ENCODE assay signal across 26 mouse cellular contexts in genomic region chr9:35483949-35484348, GRCm38 (mm10). TPM values are rescaled to one million over a fixed set of nuclear protein-coding genes. Genes with fewer than 3 reads are reported as not detected.
DNase-seq lines count a peak whose midpoint lies in the region; ATAC-seq and TF ChIP-seq lines count a peak whose summit lies in the region.
"Had no signal": no experiment of that assay in that cellular context is flagged by ENCODE, and none has a peak within 500 bp of the region (broad histone marks: within the 10 kb centered on the region; RNA-seq: fewer than 3 reads in every experiment).

No protein-coding gene starts in this region.

- H3K4me2 ChIP-seq in CH12.LX (ENCODE audit: insufficient read depth, low read depth, poor library complexity, severe bottlenecking): peak overlapping the region; percentile 47; the same call in 1 of the 2 replicates
- H3K4me2 ChIP-seq: embryonic facial prominence, embryonic 12.5 days; forebrain, embryonic 13.5 days; forebrain, embryonic 15.5 days had no signal

- H3K27me3 ChIP-seq in spleen, adult 2 months (ENCODE audit: control insufficient read depth, insufficient read depth, low read length): no peaks in the 10 kb centered on the region
- no peaks in the 10 kb centered on the region for H3K27me3 ChIP-seq in CH12.LX (replicated peaks)
- H3K27me3 ChIP-seq in splenic B cell, adult 2 months (ENCODE audit: control insufficient read depth, insufficient read depth, low read length, poor library complexity, severe bottlenecking): no peaks in the 10 kb centered on the region
- H3K27me3 ChIP-seq: embryonic facial prominence, embryonic 12.5 days; forebrain, embryonic 13.5 days; forebrain, embryonic 15.5 days; Patski had no signal

- TF ChIP-seq RAD21 in CH12.LX (IDR thresholded peaks at IDR 0.05; ENCODE audit: low read depth, low read length): no peak

- H3K36me3 ChIP-seq in spleen, adult 2 months (ENCODE audit: control insufficient read depth, insufficient read depth, low read length): peaks cover 1% of the 10 kb centered on the region; the same call in 1 of the 2 replicates
- H3K36me3 ChIP-seq in CH12.LX (replicated peaks in 1 of 2; ENCODE audit: control insufficient read depth in 1 of 2, insufficient read depth in 1 of 2, low read length in 1 of 2): peaks cover 0 to 15% of the 10 kb centered on the region in 2 experiments
- H3K36me3 ChIP-seq in splenic B cell, adult 2 months (ENCODE audit: control insufficient read depth, insufficient read depth, low read length, poor library complexity, severe bottlenecking): no peaks in the 10 kb centered on the region
- H3K36me3 ChIP-seq: G1E had no signal

- TF ChIP-seq POLR2A in spleen, adult 2 months (IDR thresholded peaks at IDR 0.05; ENCODE audit: low read depth, low read length): no peak
- TF ChIP-seq POLR2A in CH12.LX (IDR thresholded peaks at IDR 0.05; ENCODE audit: low read depth, low read length): no peak

- peak overlapping the region; percentile 45; the same call in 1 of the 2 replicates for H3K27ac ChIP-seq in spleen, adult 2 months (ENCODE audit: insufficient read depth, low read length)
- no peak overlapping the region for H3K27ac ChIP-seq in CH12.LX (ENCODE audit: insufficient read depth, low read depth)
- H3K27ac ChIP-seq: embryonic facial prominence, embryonic 10.5 days; embryonic facial prominence, embryonic 12.5 days; forebrain, embryonic 13.5 days; forebrain, embryonic 15.5 days had no signal

- H3K9ac ChIP-seq in CH12.LX (ENCODE audit: insufficient read depth, low read depth): no peak overlapping the region
- H3K9ac ChIP-seq: embryonic facial prominence, embryonic 12.5 days; forebrain, embryonic 13.5 days; forebrain, embryonic 15.5 days had no signal

- peak; percentile 97 for TF ChIP-seq EP300 in CH12.LX (IDR thresholded peaks at IDR 0.05; ENCODE audit: low read length)

- dilution Hi-C loops in CH12.LX (cut with MboI; ENCODE audit: extremely low pct_ligation_motif_present, extremely low pct_unique_long_range_greater_than_20kb, low sequenced_read_pairs): no loop called here

- no peak for TF ChIP-seq CTCF in spleen, adult 2 months (IDR thresholded peaks at IDR 0.05; ENCODE audit: extremely low read depth, insufficient read depth, insufficient read length, insufficient replicate concordance)
- no peak for TF ChIP-seq CTCF in CH12.LX (conservative IDR thresholded peaks at IDR 0.05 in 1 of 2, IDR thresholded peaks at IDR 0.05 in 1 of 2; ENCODE audit: low read depth in 2 of 2, low read length in 2 of 2)

- H3K4me1 ChIP-seq in spleen, adult 2 months (ENCODE audit: control insufficient read depth, insufficient read depth, insufficient read length): peaks cover 2% of the 10 kb centered on the region
- H3K4me1 ChIP-seq in CH12.LX (ENCODE audit: control insufficient read depth in 1 of 2, insufficient read depth in 2 of 2): peaks cover 12 to 33% of the 10 kb centered on the region in 2 experiments
- H3K4me1 ChIP-seq: embryonic facial prominence, embryonic 10.5 days; embryonic facial prominence, embryonic 12.5 days had no signal

- no peak overlapping the region for H3K4me3 ChIP-seq in spleen, adult 2 months (ENCODE audit: extremely low read depth, insufficient read depth, insufficient read length)
- H3K4me3 ChIP-seq in CH12.LX (replicated peaks in 1 of 3; ENCODE audit: low read depth in 2 of 3, low read length in 2 of 3, poor library complexity in 1 of 3): no peak overlapping the region
- H3K4me3 ChIP-seq: embryonic facial prominence, embryonic 10.5 days; embryonic facial prominence, embryonic 12.5 days; forebrain, embryonic 13.5 days; forebrain, embryonic 15.5 days had no signal

- DNase-seq in spleen, adult 2 months (ENCODE audit: low read depth in 1 of 2, low spot score in 2 of 2): peak in 1 of 2 experiments; percentile 53
- no peak for DNase-seq in spleen, adult 12 weeks (ENCODE audit: low spot score)
- DNase-seq in B cell, adult 2 months: peak; percentile 13 to 40
- DNase-seq in CH12.LX (ENCODE audit: extremely low read depth): peak; percentile 83
- peak; percentile 80 for DNase-seq in splenic B cell, adult 2 months (ENCODE audit: low read depth, low spot score)
- no peak for DNase-seq in frontal cortex, adult 2 months (ENCODE audit: extremely low spot score in 1 of 2, low spot score in 1 of 2)
- DNase-seq: adrenal gland, adult 8-10 months; adrenal gland, postnatal 14 days; adrenal gland, postnatal 36 days; cerebellum, adult 11-12 months; cerebellum, adult 2 months; cerebellum, adult 9-10 months; cerebellum, postnatal 10 days; cerebellum, postnatal 25 days had no signal

- H3K79me2 ChIP-seq in CH12.LX (replicated peaks; ENCODE audit: control insufficient read depth, extremely low read depth, insufficient read depth, poor library complexity, severe bottlenecking): no peaks in the 10 kb centered on the region

- 31% methylated on average over 3 of the region's 3 CpGs for WGBS in spleen, adult 2 months

- in situ Hi-C loops in CH12.LX (cut with MboI; ENCODE audit: low pct_ligation_motif_present, low pct_unique_long_range_greater_than_20kb, low sequenced_read_pairs): no loop called here

- no peaks in the 10 kb centered on the region for H3K9me3 ChIP-seq in CH12.LX (replicated peaks; ENCODE audit: low read length)
- H3K9me3 ChIP-seq: embryonic facial prominence, embryonic 10.5 days; embryonic facial prominence, embryonic 12.5 days; forebrain, embryonic 13.5 days; forebrain, embryonic 15.5 days; G1E had no signal

- no peak for ATAC-seq in CD4-positive, CD25-positive, alpha-beta regulatory T cell, adult 4 months
- ATAC-seq: activated CD4-positive, CD25-positive, alpha-beta regulatory T cell, adult 4 months; forebrain, embryonic 13.5 days; forebrain, embryonic 15.5 days; Patski had no signal

TF ChIP-seq in CH12.LX, 34 proteins besides CTCF, POLR2A, EP300 and RAD21 (continues in another document):
- TF ChIP-seq MYC (IDR thresholded peaks at IDR 0.05; ENCODE audit: low read depth, low read length): peak; percentile 41; the same call in 1 of the 2 replicates
- TF ChIP-seq TCF12 (IDR thresholded peaks at IDR 0.05; ENCODE audit: low read depth, low read length): peak; percentile 65; the same call in 1 of the 2 replicates
- no peak for TF ChIP-seq ZC3H11A (IDR thresholded peaks at IDR 0.05; ENCODE audit: low read depth, low read length)
- TF ChIP-seq ZKSCAN1 (IDR thresholded peaks at IDR 0.05; ENCODE audit: borderline replicate concordance, low read depth, low read length): no peak
- TF ChIP-seq USF1 (IDR thresholded peaks at IDR 0.05; ENCODE audit: low read depth, low read length): no peak
- peak; percentile 31; the same call in 1 of the 2 replicates for TF ChIP-seq SIN3A (IDR thresholded peaks at IDR 0.05; ENCODE audit: low read length)
- TF ChIP-seq TBP (conservative IDR thresholded peaks at IDR 0.05; ENCODE audit: low read depth, low read length): no peak
- no peak for TF ChIP-seq PAX5 (IDR thresholded peaks at IDR 0.05; ENCODE audit: low read length)
- peak; percentile 43; the same call in 1 of the 2 replicates for TF ChIP-seq BHLHE40 (IDR thresholded peaks at IDR 0.05; ENCODE audit: low read depth, low read length)
- TF ChIP-seq MEF2A (IDR thresholded peaks at IDR 0.05; ENCODE audit: borderline replicate concordance, low read depth, low read length): peak; percentile 69
- no peak for TF ChIP-seq NRF1 (IDR thresholded peaks at IDR 0.05; ENCODE audit: low read depth, low read length)
- no peak for TF ChIP-seq ZNF384 (IDR thresholded peaks at IDR 0.05; ENCODE audit: low read depth, low read length)
- no peak; the same call in 1 of the 2 replicates for TF ChIP-seq HCFC1 (IDR thresholded peaks at IDR 0.05; ENCODE audit: low read depth, low read length)
- TF ChIP-seq IRF4 (IDR thresholded peaks at IDR 0.05; ENCODE audit: low read depth, low read length): peak; percentile 98
- TF ChIP-seq SMC3 (IDR thresholded peaks at IDR 0.05; ENCODE audit: low read depth, low read length): peak; percentile 7; the same call in 1 of the 2 replicates
- TF ChIP-seq POLR2AphosphoS2 (IDR thresholded peaks at IDR 0.05; ENCODE audit: low read depth, low read length): no peak
- TF ChIP-seq GABPA (IDR thresholded peaks at IDR 0.05; ENCODE audit: insufficient replicate concordance, low read depth, low read length): no peak
- TF ChIP-seq RCOR1 (conservative IDR thresholded peaks at IDR 0.05; ENCODE audit: low read depth, low read length): 0 out of 2 replicates have a peak, but pooled peaks have one; percentile 37
- no peak for TF ChIP-seq USF2 (conservative IDR thresholded peaks at IDR 0.05; ENCODE audit: low read depth, low read length)
- no peak for TF ChIP-seq NELFE (IDR thresholded peaks at IDR 0.05; ENCODE audit: low read depth, low read length)
- TF ChIP-seq KAT2A (IDR thresholded peaks at IDR 0.05; ENCODE audit: insufficient replicate concordance, low read length): 0 out of 2 replicates have a peak, but pooled peaks have one; percentile 34
- TF ChIP-seq CHD2 (IDR thresholded peaks at IDR 0.05; ENCODE audit: low read length): peak; percentile 62
- no peak; the same call in none of the 2 replicates for TF ChIP-seq JUND (conservative IDR thresholded peaks at IDR 0.05; ENCODE audit: low read depth, low read length)
- 0 out of 2 replicates have a peak, but pooled peaks have one; percentile 10 for TF ChIP-seq ELF1 (IDR thresholded peaks at IDR 0.05; ENCODE audit: low read depth, low read length)
- no peak for TF ChIP-seq E2F4 (IDR thresholded peaks at IDR 0.05; ENCODE audit: insufficient replicate concordance, low read depth, low read length)
- TF ChIP-seq ZMIZ1 (IDR thresholded peaks at IDR 0.05; ENCODE audit: low read depth, low read length): no peak
- no peak for TF ChIP-seq MAX (IDR thresholded peaks at IDR 0.05; ENCODE audit: low read length)
- TF ChIP-seq JUN (IDR thresholded peaks at IDR 0.05; ENCODE audit: insufficient read depth, low read depth, low read length): peak; percentile 77
- TF ChIP-seq MXI1 (IDR thresholded peaks at IDR 0.05; ENCODE audit: low read depth, low read length): no peak
- TF ChIP-seq MAFK (IDR thresholded peaks at IDR 0.05; ENCODE audit: insufficient replicate concordance, low read length): no peak; the same call in 1 of the 2 replicates
- peak; percentile 83 for TF ChIP-seq ETS1 (conservative IDR thresholded peaks at IDR 0.05; ENCODE audit: low read depth, low read length)
- TF ChIP-seq UBTF (IDR thresholded peaks at IDR 0.05; ENCODE audit: low read depth, low read length): no peak
- TF ChIP-seq MAZ (IDR thresholded peaks at IDR 0.05; ENCODE audit: low read depth, low read length): no peak

RNA-seq across cellular contexts. Expression of gene Gm1113, which starts 34.1 kb away (rescaled TPM):
- not detected in 2 replicates for polyA plus RNA-seq in spleen, adult 2 months (2012; rRNA removed)
- total RNA-seq in CH12.LX (2012; rRNA removed): not detected in 2 replicates
- total RNA-seq in CH12.LX (2014; rRNA removed): not detected in 2 replicates
- not detected in 2 replicates for polyA plus RNA-seq in CH12.LX (2012; ENCODE audit: insufficient read length, low read depth)
- polyA plus RNA-seq in frontal cortex, adult 2 months (2012; rRNA removed): not detected in 2 replicates
- not detected for polyA plus RNA-seq in CD4-positive, CD25-positive, alpha-beta regulatory T cell, adult 4 months (2017; shearing (Covaris generic))
- total RNA-seq: adrenal gland, adult 18-20 months; adrenal gland, adult 8-10 months; adrenal gland, postnatal 14 days; adrenal gland, postnatal 36 days; G1E had no signal
- polyA plus RNA-seq: activated CD4-positive, CD25-positive, alpha-beta regulatory T cell, adult 4 months; cerebellum, adult 2 months; cortical plate, adult 2 months; embryonic facial prominence, embryonic 10.5 days; embryonic facial prominence, embryonic 12.5 days; embryonic facial prominence, embryonic 14.5 days; forebrain, embryonic 11.5 days; forebrain, embryonic 13.5 days; forebrain, embryonic 15.5 days; G1E; Patski had no signal

Comparison
In these comparisons a context has a peak if more than half of its experiments do, and no peak if none do; other contexts are left out.
1. DNase-seq: peak in B cell, adult 2 months (2 of 2), CH12.LX (single experiment) and splenic B cell, adult 2 months (single experiment); none in spleen, adult 12 weeks (single experiment) and frontal cortex, adult 2 months (0 of 2).